Mouse (Mus musculus) cerebellum, adult 2 months (tissue): ENCODE measurements around the gene Atp1b1. TPM values are rescaled to one million over a fixed set of nuclear protein-coding genes. Genes with fewer than 3 reads are reported as not detected.

Experiments
- DNase-seq, 2 experiments: peaks; one replicate each; pipeline ENCODE4 v3.0.0; 2021
- H3K27ac ChIP-seq: fragments of 200-500 bp; 2 replicates; pipeline ENCODE4 v1.5.1; 2012; ENCODE audit warnings: low read length, control low read depth, inconsistent platforms; ENCODE audit not compliant: insufficient read depth
- H3K27me3 ChIP-seq: fragments of 200-500 bp; 2 replicates; pipeline ENCODE4 v1.6.1; 2012; ENCODE audit warnings: inconsistent platforms, mild to moderate bottlenecking, low read length, moderate library complexity; ENCODE audit not compliant: control insufficient read depth, insufficient read depth
- H3K4me1 ChIP-seq: fragments of 200-500 bp; 2 replicates; pipeline ENCODE4 v1.6.1; 2011; ENCODE audit warnings: low read length; ENCODE audit not compliant: control insufficient read depth, insufficient read depth
- H3K4me3 ChIP-seq: fragments of 200-500 bp; replicated peaks from 2 replicates; pipeline ENCODE3; 2011; ENCODE audit warnings: mild to moderate bottlenecking, low read depth, low read length, control low read depth; ENCODE audit not compliant: insufficient read depth
- CTCF ChIP-seq: fragments of 200-500 bp; IDR thresholded peaks from 2 replicates; pipeline ENCODE4 v1.5.1; 2011; ENCODE audit warnings: low read depth, mild to moderate bottlenecking, control low read depth, low read length, moderate library complexity, borderline replicate concordance; ENCODE audit not compliant: insufficient read depth
- POLR2A ChIP-seq: fragments of 200-500 bp; IDR thresholded peaks from 2 replicates; pipeline ENCODE4 v1.6.1; 2011; ENCODE audit warnings: low read length, control low read depth, borderline replicate concordance; ENCODE audit not compliant: insufficient read depth
- WGBS: fragments of 180-500 bp; shearing (Covaris S2); methylation state at CpG from one replicate; pipeline ENCODE4 v1.1.7; 2018; 5-methylcytosine and 5-hydroxymethylcytosine counted together
- polyA plus RNA-seq: library from polyadenylated mRNA; depleted of rRNA; stranded (reverse); fragments of >200 nt; gene quantifications from 2 replicates; pipeline ENCODE4 v1.2.3, GENCODE M21; 2012

Gene Atp1b1
- polyA plus RNA-seq, 1 experiment: 1,580 TPM

GRCm38 (mm10) chr1:164432649-164433048, 25.5 kb downstream of the Atp1b1 start:
- 77% methylated on average over 5 of the region's 5 CpGs for WGBS
- no peak overlapping the region for H3K4me3 ChIP-seq
- DNase-seq: no peak
- no peaks in the 10 kb centered on the region for H3K27me3 ChIP-seq
- H3K27ac ChIP-seq: no peak overlapping the region
- TF ChIP-seq POLR2A (no peak), CTCF (no peak)
- no peaks in the 10 kb centered on the region for H3K4me1 ChIP-seq

- Histone ChIP-seq H3K4me3 (no peak overlapping the region), H3K27me3 (no peaks in the 10 kb centered on the region), H3K27ac (no peak overlapping the region), H3K4me1 (no peaks in the 10 kb centered on the region)
- 84% methylated on average over 9 of the region's 9 CpGs for WGBS
- no peak for DNase-seq
- TF ChIP-seq POLR2A (no peak), CTCF (no peak)
These were observed 29.5 kb downstream of the Atp1b1 start for GRCm38 (mm10) chr1:164428644-164429043.

GRCm38 (mm10) chr1:164427777-164428176, 30.4 kb downstream of the Atp1b1 start:
- Histone ChIP-seq H3K4me1 (no peaks in the 10 kb centered on the region), H3K4me3 (no peak overlapping the region), H3K27ac (no peak overlapping the region), H3K27me3 (no peaks in the 10 kb centered on the region)
- TF ChIP-seq POLR2A (no peak), CTCF (no peak)
- WGBS: 84% methylated on average over 7 of the region's 7 CpGs
- no peak for DNase-seq

GRCm38 (mm10) chr1:164426227-164426626, 31.9 kb downstream of the Atp1b1 start:
- Histone ChIP-seq H3K4me1 (no peaks in the 10 kb centered on the region), H3K27me3 (no peaks in the 10 kb centered on the region), H3K27ac (no peak overlapping the region), H3K4me3 (no peak overlapping the region)
- 93% methylated on average over 7 of the region's 7 CpGs for WGBS
- no peak for DNase-seq
- no peak for TF ChIP-seq CTCF
- no peak for TF ChIP-seq POLR2A

GRCm38 (mm10) chr1:164420623-164421354, 37.4 kb downstream of the Atp1b1 start:
- no peaks in the 10 kb centered on the region for H3K27me3 ChIP-seq
- 93% methylated on average over 6 of the region's 6 CpGs for WGBS
- no peak overlapping the region for H3K27ac ChIP-seq
- H3K4me1 ChIP-seq: no peaks in the 10 kb centered on the region
- no peak for DNase-seq
- TF ChIP-seq POLR2A: no peak
- no peak for TF ChIP-seq CTCF
- H3K4me3 ChIP-seq: no peak overlapping the region

GRCm38 (mm10) chr1:164419401-164419800, 38.8 kb downstream of the Atp1b1 start:
- no peak for DNase-seq

GRCm38 (mm10) chr1:164418320-164418719, 39.8 kb downstream of the Atp1b1 start:
- DNase-seq: no peak
- 83% methylated on average over 10 of the region's 10 CpGs for WGBS
- TF ChIP-seq POLR2A (no peak), CTCF (no peak)
- Histone ChIP-seq H3K4me1 (no peaks in the 10 kb centered on the region), H3K4me3 (no peak overlapping the region), H3K27me3 (no peaks in the 10 kb centered on the region), H3K27ac (no peak overlapping the region)

More at GRCm38 (mm10) chr1:164419401-164419800, 38.8 kb downstream of the Atp1b1 start:
- TF ChIP-seq POLR2A (no peak), CTCF (no peak)
- Histone ChIP-seq H3K4me1 (no peaks in the 10 kb centered on the region), H3K27ac (no peak overlapping the region), H3K27me3 (no peaks in the 10 kb centered on the region), H3K4me3 (no peak overlapping the region)
- WGBS: 93% methylated on average over 8 of the region's 8 CpGs

- TF ChIP-seq CTCF: no peak
- H3K4me3 ChIP-seq: no peak overlapping the region
- no peaks in the 10 kb centered on the region for H3K4me1 ChIP-seq
- no peak for DNase-seq
- H3K27me3 ChIP-seq: no peaks in the 10 kb centered on the region
- no peak overlapping the region for H3K27ac ChIP-seq
- WGBS: 88% methylated on average over 3 of the region's 3 CpGs
These were observed 40.6 kb downstream of the Atp1b1 start for GRCm38 (mm10) chr1:164417604-164418003.
